Mouse (Mus musculus) thymus, adult 2 months (tissue): ENCODE data around the gene Ube2f. TPM values are rescaled to one million over a fixed set of nuclear protein-coding genes. Genes with fewer than 3 reads are reported as not detected.

Source experiments
- DNase-seq: peaks from one replicate; pipeline ENCODE4 v3.0.0; 2021
- H3K27ac ChIP-seq: fragments of 200-500 bp; 2 replicates; pipeline ENCODE4 v1.5.1; 2012; ENCODE audit warnings: low read length, control low read depth; ENCODE audit not compliant: control insufficient read depth, insufficient read depth
- H3K27me3 ChIP-seq: fragments of 200-500 bp; 2 replicates; pipeline ENCODE4 v1.6.1; 2012; ENCODE audit warnings: mild to moderate bottlenecking, low read length, moderate library complexity, mixed read lengths; ENCODE audit not compliant: control insufficient read depth, insufficient read depth
- H3K36me3 ChIP-seq: fragments of 200-500 bp; 2 replicates; pipeline ENCODE4 v1.6.1; 2012; ENCODE audit warnings: mild to moderate bottlenecking, low read length, moderate library complexity; ENCODE audit not compliant: control insufficient read depth, insufficient read depth
- H3K4me1 ChIP-seq: fragments of 200-500 bp; replicated peaks from 2 replicates; pipeline ENCODE4 v1.6.1; 2012; ENCODE audit warnings: low read length; ENCODE audit not compliant: control insufficient read depth, insufficient read depth
- H3K4me3 ChIP-seq: fragments of 200-500 bp; 2 replicates; pipeline ENCODE4 v1.5.1; 2012; ENCODE audit warnings: mild to moderate bottlenecking, low read length, control low read depth, moderate library complexity; ENCODE audit not compliant: control insufficient read depth, insufficient read depth
- CTCF ChIP-seq: fragments of 200-500 bp; IDR thresholded peaks from 2 replicates; pipeline ENCODE4 v1.5.1; 2012; ENCODE audit warnings: mild to moderate bottlenecking, control low read depth, low read length, moderate library complexity, borderline replicate concordance; ENCODE audit not compliant: control insufficient read depth, poor library complexity, insufficient read depth; ENCODE audit errors: extremely low read depth
- POLR2A ChIP-seq: fragments of 200-500 bp; IDR thresholded peaks from 2 replicates; pipeline ENCODE4 v1.6.1; 2012; ENCODE audit warnings: mild to moderate bottlenecking, low read length, control low read depth, moderate library complexity; ENCODE audit not compliant: control insufficient read depth, poor library complexity, insufficient read depth; ENCODE audit errors: extremely low read depth
- WGBS: fragments of 180-500 bp; shearing (Covaris S2); methylation state at CpG from one replicate; pipeline ENCODE4 v1.1.7; 2018; 5-methylcytosine and 5-hydroxymethylcytosine counted together
- polyA plus RNA-seq: library from polyadenylated mRNA; depleted of rRNA; stranded (reverse); fragments of >200 nt; gene quantifications from 2 replicates; pipeline ENCODE4 v1.2.3, GENCODE M21; 2012

Ube2f gene
- polyA plus RNA-seq, 1 experiment = 36.7 TPM

- no peak overlapping the region for H3K27ac ChIP-seq
- H3K36me3 ChIP-seq = no peaks in the 10 kb centered on the region
- 87% methylated on average over 5 of the region's 5 CpGs for WGBS
- TF ChIP-seq POLR2A = no peak
- TF ChIP-seq CTCF = no peak
- no peak overlapping the region for H3K4me3 ChIP-seq
- DNase-seq = no peak
- peaks cover 8% of the 10 kb centered on the region for H3K4me1 ChIP-seq
- H3K27me3 ChIP-seq = no peaks in the 10 kb centered on the region
Measured at GRCm38 (mm10) chr1:91299707-91300426, 49.8 kb downstream of the Ube2f start.

- WGBS = 94% methylated on average over 3 of the region's 3 CpGs
- H3K27ac ChIP-seq = no peak overlapping the region
- H3K4me1 ChIP-seq = peaks cover 8% of the 10 kb centered on the region
- no peaks in the 10 kb centered on the region for H3K27me3 ChIP-seq
- no peak overlapping the region for H3K4me3 ChIP-seq
- peaks cover 6% of the 10 kb centered on the region for H3K36me3 ChIP-seq
- DNase-seq = no peak
- TF ChIP-seq POLR2A (no peak), CTCF (no peak)
Measured at GRCm38 (mm10) chr1:91301206-91301920, 51.3 kb downstream of the Ube2f start.

GRCm38 (mm10) chr1:91302021-91302420 is 51.9 kb downstream of the Ube2f start:
- peaks cover 8% of the 10 kb centered on the region for H3K4me1 ChIP-seq
- no peak overlapping the region for H3K4me3 ChIP-seq
- no peak for DNase-seq
- 96% methylated on average over 3 of the region's 3 CpGs for WGBS
- H3K36me3 ChIP-seq = peaks cover 6% of the 10 kb centered on the region
- TF ChIP-seq POLR2A (no peak), CTCF (no peak)
- no peaks in the 10 kb centered on the region for H3K27me3 ChIP-seq
- H3K27ac ChIP-seq = no peak overlapping the region

GRCm38 (mm10) chr1:91304621-91305020 is 54.5 kb downstream of the Ube2f start:
- Histone ChIP-seq H3K4me3 (no peak overlapping the region), H3K27ac (no peak overlapping the region), H3K27me3 (no peaks in the 10 kb centered on the region), H3K4me1 (no peaks in the 10 kb centered on the region), H3K36me3 (peaks cover 11% of the 10 kb centered on the region)
- no peak for DNase-seq
- TF ChIP-seq CTCF (no peak), POLR2A (no peak)
- WGBS = 96% methylated on average over 4 of the region's 4 CpGs

- Histone ChIP-seq H3K36me3 (peaks cover 15% of the 10 kb centered on the region), H3K4me1 (peaks cover 21% of the 10 kb centered on the region), H3K27ac (no peak overlapping the region), H3K4me3 (no peak overlapping the region), H3K27me3 (no peaks in the 10 kb centered on the region)
- no peak for DNase-seq
- TF ChIP-seq POLR2A (no peak), CTCF (no peak)
- 97% methylated on average over 13 of the region's 13 CpGs for WGBS
Measured at GRCm38 (mm10) chr1:91309366-91310085, 59.4 kb downstream of the Ube2f start.

GRCm38 (mm10) chr1:91312273-91312672 is 62.2 kb downstream of the Ube2f start:
- H3K27me3 ChIP-seq = no peaks in the 10 kb centered on the region
- no peak overlapping the region for H3K27ac ChIP-seq
- H3K4me3 ChIP-seq = no peak overlapping the region
- H3K4me1 ChIP-seq = peaks cover 21% of the 10 kb centered on the region
- H3K36me3 ChIP-seq = peaks cover 10% of the 10 kb centered on the region; the same call in 1 of the 2 replicates
- DNase-seq = no peak
- 98% methylated on average over 4 of the region's 4 CpGs for WGBS
- TF ChIP-seq CTCF = no peak
- no peak for TF ChIP-seq POLR2A
